Comparison of ENCODE assay signal across 8 mouse cellular contexts in genomic region chr6:115993463-115994145, GRCm38 (mm10). TPM values are rescaled to one million over a fixed set of nuclear protein-coding genes. Genes with fewer than 3 reads are reported as not detected.
DNase-seq lines count a peak whose midpoint lies in the region; ATAC-seq and TF ChIP-seq lines count a peak whose summit lies in the region.

No protein-coding gene starts in this region.

- DNase-seq in cerebellum, postnatal 10 days: peak; percentile 59 to 62
- DNase-seq in cerebellum, adult 11 months: no peak
- DNase-seq in spleen, adult 2 months (ENCODE audit: low read depth in 1 of 2, low spot score in 2 of 2): no peak
- DNase-seq in spleen, postnatal 10 days (ENCODE audit: low spot score in 2 of 2): no peak
- DNase-seq in midbrain, embryonic 11.5 days (ENCODE audit: low spot score, missing footprints): peak; percentile 95
- DNase-seq in ovary, postnatal 10 days (ENCODE audit: low spot score): no peak
- DNase-seq in ovary, postnatal 14 days (ENCODE audit: low spot score): no peak

- peak overlapping the region; percentile 64; the same call in 1 of the 2 replicates for H3K4me3 ChIP-seq in spleen, adult 2 months (ENCODE audit: extremely low read depth, insufficient read depth, insufficient read length)
- peak overlapping the region; percentile 61 for H3K4me3 ChIP-seq in hindbrain, embryonic 16.5 days (ENCODE audit: low read length)
- H3K4me3 ChIP-seq in midbrain, embryonic 11.5 days (ENCODE audit: low read depth, low read length): peak overlapping the region; percentile 53

- H3K36me3 ChIP-seq in spleen, adult 2 months (ENCODE audit: control insufficient read depth, insufficient read depth, low read length): no peaks in the 10 kb centered on the region
- no peaks in the 10 kb centered on the region for H3K36me3 ChIP-seq in hindbrain, embryonic 16.5 days (ENCODE audit: control insufficient read depth, insufficient read depth, low read length)
- no peaks in the 10 kb centered on the region for H3K36me3 ChIP-seq in midbrain, embryonic 11.5 days (ENCODE audit: control insufficient read depth, insufficient read depth, low read length)

- peak overlapping the region; percentile 50 for H3K9ac ChIP-seq in hindbrain, embryonic 16.5 days (ENCODE audit: low read depth, low read length)
- H3K9ac ChIP-seq in midbrain, embryonic 11.5 days (ENCODE audit: low read length): no peak overlapping the region; the same call in 1 of the 2 replicates

- peaks cover 32% of the 10 kb centered on the region for H3K4me1 ChIP-seq in spleen, adult 2 months (ENCODE audit: control insufficient read depth, insufficient read depth, insufficient read length)
- peaks cover 12% of the 10 kb centered on the region for H3K4me1 ChIP-seq in hindbrain, embryonic 16.5 days (ENCODE audit: control insufficient read depth, insufficient read depth, low read depth, low read length)
- H3K4me1 ChIP-seq in midbrain, embryonic 11.5 days (ENCODE audit: control insufficient read depth, insufficient read depth, low read length): peaks cover 16% of the 10 kb centered on the region

- no peaks in the 10 kb centered on the region for H3K9me3 ChIP-seq in hindbrain, embryonic 16.5 days (ENCODE audit: control insufficient read depth, low read length)
- H3K9me3 ChIP-seq in midbrain, embryonic 11.5 days (ENCODE audit: control insufficient read depth, low read length): no peaks in the 10 kb centered on the region

- ATAC-seq in hindbrain, embryonic 16.5 days: 0 out of 2 replicates have a peak, but pooled peaks have one; percentile 10
- ATAC-seq in midbrain, embryonic 11.5 days (ENCODE audit: low FRiP score): no peak

- TF ChIP-seq POLR2A in spleen, adult 2 months (IDR thresholded peaks at IDR 0.05; ENCODE audit: low read depth, low read length): no peak

- H3K4me2 ChIP-seq in hindbrain, embryonic 16.5 days (ENCODE audit: low read length): peak overlapping the region; percentile 94
- peak overlapping the region; percentile 68 for H3K4me2 ChIP-seq in midbrain, embryonic 11.5 days

- peak overlapping the region; percentile 67 for H3K27ac ChIP-seq in spleen, adult 2 months (ENCODE audit: insufficient read depth, low read length)
- H3K27ac ChIP-seq in hindbrain, embryonic 16.5 days (ENCODE audit: low read depth, low read length): 0 out of 2 replicates have a peak overlapping the region, but pooled peaks have one; percentile 12
- no peak overlapping the region for H3K27ac ChIP-seq in midbrain, embryonic 11.5 days (ENCODE audit: low read depth, low read length)

- H3K27me3 ChIP-seq in spleen, adult 2 months (ENCODE audit: control insufficient read depth, insufficient read depth, low read length): peaks cover 11% of the 10 kb centered on the region
- peaks cover 34% of the 10 kb centered on the region for H3K27me3 ChIP-seq in hindbrain, embryonic 16.5 days (replicated peaks; ENCODE audit: control insufficient read depth, insufficient read depth, low read length)
- peaks cover 46% of the 10 kb centered on the region for H3K27me3 ChIP-seq in midbrain, embryonic 11.5 days (ENCODE audit: control insufficient read depth, insufficient read depth, low read length)

- TF ChIP-seq CTCF in spleen, adult 2 months (IDR thresholded peaks at IDR 0.05; ENCODE audit: extremely low read depth, insufficient read depth, insufficient read length, insufficient replicate concordance): no peak

- WGBS in spleen, adult 2 months: 2% methylated on average over 84 of the region's 86 CpGs
- WGBS in hindbrain, embryonic 16.5 days: 2% methylated on average over 81 of the region's 86 CpGs
- WGBS in midbrain, embryonic 11.5 days: 2% methylated on average over 86 of the region's 86 CpGs

RNA-seq across cellular contexts. Expression of gene Plxnd1, which starts 1.2 kb away (rescaled TPM):
- polyA plus RNA-seq in spleen, adult 2 months (2012; rRNA removed): 66.1 and 87.2 TPM in 2 replicates
- polyA plus RNA-seq in hindbrain, embryonic 16.5 days (2015; fragmentation: Nextera tagmentation; extraction: Ambion mirVana): 8.5 and 10.5 TPM in 2 replicates
- 13.2 and 17.5 TPM in 2 replicates for polyA plus RNA-seq in midbrain, embryonic 11.5 days (2014; fragmentation: Nextera tagmentation; extraction: Ambion mirVana)

RNA-seq across cellular contexts. Expression of gene H1foo, which starts 48.9 kb away (rescaled TPM):
- polyA plus RNA-seq in spleen, adult 2 months (2012; rRNA removed): not detected in 2 replicates
- not detected in 2 replicates for polyA plus RNA-seq in hindbrain, embryonic 16.5 days (2015; fragmentation: Nextera tagmentation; extraction: Ambion mirVana)
- polyA plus RNA-seq in midbrain, embryonic 11.5 days (2014; fragmentation: Nextera tagmentation; extraction: Ambion mirVana): not detected in 2 replicates

Comparison
In these comparisons a context has a peak if more than half of its experiments do, and no peak if none do; other contexts are left out.
1. DNase-seq: peak in cerebellum, postnatal 10 days (2 of 2) and midbrain, embryonic 11.5 days (single experiment); none in cerebellum, adult 11 months (single experiment), spleen, adult 2 months (0 of 2), spleen, postnatal 10 days (0 of 2), ovary, postnatal 10 days (single experiment) and ovary, postnatal 14 days (single experiment).
2. Peak in every context shown above with its lines, with median percentiles within 50 percentile points of each other: H3K4me3 ChIP-seq.